Mouse (Mus musculus): ENCODE measurements at regions not wholly inside any gene's neighbourhood (a gene's known extent, or its start where the extent isn't known, plus 50 kb on each side); places are given as distances from the start of the nearest gene placed in this dataset.

DNA sequence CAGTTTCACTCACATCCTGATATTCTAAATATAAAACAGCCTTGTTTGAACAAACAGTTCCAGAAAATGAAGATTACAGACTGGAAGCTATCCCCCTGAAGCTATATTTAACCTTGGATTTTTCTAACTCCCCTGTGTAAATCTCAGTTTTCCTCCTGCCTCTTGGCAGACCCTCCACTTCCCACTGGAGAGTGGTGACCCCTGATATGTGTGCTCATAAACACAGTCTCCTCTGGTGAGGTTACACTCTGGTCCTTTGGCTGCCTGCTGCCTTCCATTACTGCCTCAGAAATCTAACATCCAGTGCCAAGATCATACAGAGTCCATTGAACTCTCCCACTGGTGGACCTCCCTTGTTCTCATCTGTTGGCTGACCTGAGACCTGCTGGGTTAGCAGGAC, 610.8 kb downstream of the Hs3st4 start:
- H3K4me3 ChIP-seq (ENCODE audit: low read depth, low read length), result no peak overlapping the region
- H3K9ac ChIP-seq (replicated peaks), result no peak overlapping the region
- TF ChIP-seq EP300 (IDR thresholded peaks at IDR 0.05; ENCODE audit: low read depth) (no peak), CTCF (IDR thresholded peaks at IDR 0.05; ENCODE audit: low read depth) (no peak)
- H3K4me2 ChIP-seq (ENCODE audit: low read depth, low read length), result no peak overlapping the region
- no peaks in the 10 kb centered on the region for H3K36me3 ChIP-seq (replicated peaks; ENCODE audit: insufficient read depth, low read length)
- H3K4me1 ChIP-seq (ENCODE audit: insufficient read depth), result no peaks in the 10 kb centered on the region
- no peaks in the 10 kb centered on the region for H3K9me3 ChIP-seq (ENCODE audit: low read length)
- H3K27ac ChIP-seq (ENCODE audit: low read depth), result no peak overlapping the region
- no peak for DNase-seq
- H3K27me3 ChIP-seq (ENCODE audit: insufficient read depth, low read length), result no peaks in the 10 kb centered on the region
- ATAC-seq, result no peak

DNA sequence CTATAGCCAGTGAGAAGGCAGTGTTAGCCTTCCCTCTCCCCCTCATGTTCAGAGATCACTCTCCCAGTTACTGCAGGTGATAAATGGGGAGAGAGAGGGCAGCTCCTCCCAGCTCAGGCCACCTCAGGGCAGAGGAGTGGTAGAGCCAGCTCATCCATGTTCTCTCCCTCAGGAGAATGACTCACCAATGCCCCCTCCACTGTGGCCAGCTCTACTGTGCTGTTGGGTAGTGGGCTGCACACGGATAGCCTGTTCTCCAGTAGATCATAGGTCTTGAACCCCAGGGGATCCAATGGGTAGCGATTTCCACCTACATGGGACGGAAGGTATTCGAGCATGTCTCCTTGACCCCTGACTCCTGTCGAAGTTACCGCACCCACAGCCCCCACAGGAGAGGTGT, 618.1 kb downstream of the Hs3st4 start:
- DNase-seq (no peak), ATAC-seq (no peak)
- H3K4me1 ChIP-seq (ENCODE audit: insufficient read depth), result no peaks in the 10 kb centered on the region
- H3K4me3 ChIP-seq (ENCODE audit: low read depth, low read length), result no peak overlapping the region
- 88% methylated on average over 6 of the region's 6 CpGs for WGBS (ENCODE audit: insufficient replicate concordance)
- no peak overlapping the region for H3K9ac ChIP-seq (replicated peaks)
- no peak for TF ChIP-seq CTCF (IDR thresholded peaks at IDR 0.05; ENCODE audit: low read depth)
- TF ChIP-seq EP300 (IDR thresholded peaks at IDR 0.05; ENCODE audit: low read depth), result no peak
- no peak overlapping the region for H3K27ac ChIP-seq (ENCODE audit: low read depth)
- H3K27me3 ChIP-seq (ENCODE audit: insufficient read depth, low read length), result no peaks in the 10 kb centered on the region
- no peak overlapping the region for H3K4me2 ChIP-seq (ENCODE audit: low read depth, low read length)
- H3K36me3 ChIP-seq (replicated peaks; ENCODE audit: insufficient read depth, low read length), result no peaks in the 10 kb centered on the region
- H3K9me3 ChIP-seq (ENCODE audit: low read length), result no peaks in the 10 kb centered on the region

GRCm38 (mm10) chr7:124604581-124604980, 621.9 kb downstream of the Hs3st4 start:
- Histone ChIP-seq H3K4me3 (ENCODE audit: low read depth, low read length) (no peak overlapping the region), H3K36me3 (replicated peaks; ENCODE audit: insufficient read depth, low read length) (no peaks in the 10 kb centered on the region), H3K9ac (replicated peaks) (no peak overlapping the region), H3K9me3 (ENCODE audit: low read length) (no peaks in the 10 kb centered on the region), H3K27me3 (ENCODE audit: insufficient read depth, low read length) (no peaks in the 10 kb centered on the region), H3K4me2 (ENCODE audit: low read depth, low read length) (no peak overlapping the region), H3K4me1 (ENCODE audit: insufficient read depth) (no peaks in the 10 kb centered on the region), H3K27ac (ENCODE audit: low read depth) (no peak overlapping the region)
- 76% methylated on average over 2 of the region's 2 CpGs for WGBS (ENCODE audit: insufficient replicate concordance)
- DNase-seq, result no peak
- no peak for ATAC-seq
- TF ChIP-seq EP300 (IDR thresholded peaks at IDR 0.05; ENCODE audit: low read depth) (no peak), CTCF (IDR thresholded peaks at IDR 0.05; ENCODE audit: low read depth) (no peak)

DNA sequence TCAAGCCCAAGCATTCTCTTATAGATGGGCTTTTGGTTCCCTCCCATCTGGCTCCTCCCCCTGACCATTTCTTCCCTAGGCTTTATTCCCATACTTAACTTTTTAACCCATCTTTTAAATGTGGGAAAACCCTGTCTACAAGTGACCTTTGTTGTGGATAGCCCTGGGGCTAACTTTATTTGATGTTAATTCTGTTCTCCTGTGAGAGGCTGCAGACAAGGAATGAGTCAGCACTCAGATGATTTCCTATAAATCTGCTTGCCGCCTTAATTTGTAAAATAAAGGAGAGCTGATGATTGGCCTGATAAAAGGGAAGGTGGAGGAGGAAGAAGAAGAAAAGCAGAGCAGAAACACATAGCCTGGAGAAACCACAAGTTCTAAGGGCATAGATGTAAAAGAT, 623.3 kb downstream of the Hs3st4 start:
- ATAC-seq (no peak), DNase-seq (no peak)
- TF ChIP-seq CTCF (IDR thresholded peaks at IDR 0.05; ENCODE audit: low read depth) (no peak), EP300 (IDR thresholded peaks at IDR 0.05; ENCODE audit: low read depth) (no peak)
- H3K4me3 ChIP-seq (ENCODE audit: low read depth, low read length), result no peak overlapping the region
- H3K27ac ChIP-seq (ENCODE audit: low read depth), result no peak overlapping the region
- H3K9me3 ChIP-seq (ENCODE audit: low read length), result no peaks in the 10 kb centered on the region
- no peaks in the 10 kb centered on the region for H3K27me3 ChIP-seq (ENCODE audit: insufficient read depth, low read length)
- H3K4me2 ChIP-seq (ENCODE audit: low read depth, low read length), result no peak overlapping the region
- 74% methylated on average over 1 of the region's 1 CpGs for WGBS (ENCODE audit: insufficient replicate concordance)
- no peaks in the 10 kb centered on the region for H3K4me1 ChIP-seq (ENCODE audit: insufficient read depth)
- H3K9ac ChIP-seq (replicated peaks), result no peak overlapping the region
- no peaks in the 10 kb centered on the region for H3K36me3 ChIP-seq (replicated peaks; ENCODE audit: insufficient read depth, low read length)

GRCm38 (mm10) chr7:124607061-124607460, 624.4 kb downstream of the Hs3st4 start:
- DNase-seq, result no peak
- TF ChIP-seq EP300 (IDR thresholded peaks at IDR 0.05; ENCODE audit: low read depth) (no peak), CTCF (IDR thresholded peaks at IDR 0.05; ENCODE audit: low read depth) (no peak)
- no peak for ATAC-seq
- no peaks in the 10 kb centered on the region for H3K27me3 ChIP-seq (ENCODE audit: insufficient read depth, low read length)
- no peaks in the 10 kb centered on the region for H3K36me3 ChIP-seq (replicated peaks; ENCODE audit: insufficient read depth, low read length)
- no peak overlapping the region for H3K9ac ChIP-seq (replicated peaks)
- H3K4me1 ChIP-seq (ENCODE audit: insufficient read depth), result no peaks in the 10 kb centered on the region
- H3K9me3 ChIP-seq (ENCODE audit: low read length), result no peaks in the 10 kb centered on the region
- H3K4me3 ChIP-seq (ENCODE audit: low read depth, low read length), result no peak overlapping the region
- no peak overlapping the region for H3K27ac ChIP-seq (ENCODE audit: low read depth)
- H3K4me2 ChIP-seq (ENCODE audit: low read depth, low read length), result no peak overlapping the region

DNA sequence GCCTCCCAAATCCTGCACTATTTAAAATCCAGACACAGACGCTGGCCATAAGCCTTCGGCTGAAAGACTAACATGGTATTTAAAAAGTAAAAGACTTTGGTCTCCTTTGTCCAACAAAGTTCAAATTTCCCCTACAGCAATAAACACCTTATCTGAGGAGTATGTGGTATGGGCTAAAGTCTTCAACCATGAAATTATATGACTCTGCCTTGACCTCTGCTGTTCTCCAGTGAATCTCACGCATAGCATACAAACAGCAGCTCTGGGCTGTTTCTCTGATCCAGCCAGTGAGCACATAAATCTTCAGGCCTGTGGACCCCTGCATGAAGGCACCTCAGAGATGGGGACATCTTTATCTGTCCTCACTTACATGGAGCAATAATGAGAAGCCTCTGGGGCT, 627.8 kb downstream of the Hs3st4 start:
- 78% methylated on average over 3 of the region's 3 CpGs for WGBS (ENCODE audit: insufficient replicate concordance)
- H3K9me3 ChIP-seq (ENCODE audit: low read length), result no peaks in the 10 kb centered on the region
- no peaks in the 10 kb centered on the region for H3K4me1 ChIP-seq (ENCODE audit: insufficient read depth)
- no peak overlapping the region for H3K9ac ChIP-seq (replicated peaks)
- H3K36me3 ChIP-seq (replicated peaks; ENCODE audit: insufficient read depth, low read length), result no peaks in the 10 kb centered on the region
- H3K27ac ChIP-seq (ENCODE audit: low read depth), result no peak overlapping the region
- no peak for DNase-seq
- no peaks in the 10 kb centered on the region for H3K27me3 ChIP-seq (ENCODE audit: insufficient read depth, low read length)
- H3K4me2 ChIP-seq (ENCODE audit: low read depth, low read length), result no peak overlapping the region
- H3K4me3 ChIP-seq (ENCODE audit: low read depth, low read length), result no peak overlapping the region
- ATAC-seq, result no peak
- TF ChIP-seq EP300 (IDR thresholded peaks at IDR 0.05; ENCODE audit: low read depth), result no peak
- no peak for TF ChIP-seq CTCF (IDR thresholded peaks at IDR 0.05; ENCODE audit: low read depth)

DNA sequence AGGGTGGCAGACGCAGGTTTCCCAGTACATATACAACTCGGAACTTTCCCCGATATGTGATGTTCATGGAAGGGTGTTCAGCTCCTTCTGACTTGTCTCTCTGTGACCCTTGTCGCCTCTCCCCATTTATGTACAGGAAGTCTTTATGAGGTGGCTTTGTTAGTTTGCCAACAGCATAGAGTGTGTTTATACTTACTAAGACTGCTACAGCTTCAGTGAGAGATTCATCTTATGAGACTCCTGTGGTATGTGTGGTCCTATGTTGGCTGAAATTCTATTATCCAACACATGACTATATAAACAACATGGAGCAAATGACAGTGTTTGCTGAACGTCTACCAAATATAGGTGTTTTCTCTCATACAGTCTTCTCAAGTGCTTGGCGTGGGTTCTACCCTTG, 664.5 kb downstream of the Hs3st4 start:
- ATAC-seq, result no peak
- TF ChIP-seq EP300 (IDR thresholded peaks at IDR 0.05; ENCODE audit: low read depth) (no peak), CTCF (IDR thresholded peaks at IDR 0.05; ENCODE audit: low read depth) (no peak)
- H3K9ac ChIP-seq (replicated peaks), result no peak overlapping the region
- DNase-seq, result no peak
- H3K27me3 ChIP-seq (ENCODE audit: insufficient read depth, low read length), result no peaks in the 10 kb centered on the region
- 73% methylated on average over 6 of the region's 6 CpGs for WGBS (ENCODE audit: insufficient replicate concordance)
- H3K4me3 ChIP-seq (ENCODE audit: low read depth, low read length), result no peak overlapping the region
- no peak overlapping the region for H3K4me2 ChIP-seq (ENCODE audit: low read depth, low read length)
- H3K36me3 ChIP-seq (replicated peaks; ENCODE audit: insufficient read depth, low read length), result no peaks in the 10 kb centered on the region
- no peaks in the 10 kb centered on the region for H3K4me1 ChIP-seq (ENCODE audit: insufficient read depth)
- no peak overlapping the region for H3K27ac ChIP-seq (ENCODE audit: low read depth)
- H3K9me3 ChIP-seq (ENCODE audit: low read length), result no peaks in the 10 kb centered on the region

All from liver, postnatal 0 days (tissue).